Mouse (Mus musculus) adrenal gland, adult 2 months (tissue): ENCODE data around the gene Mcoln1. TPM values are rescaled to one million over a fixed set of nuclear protein-coding genes. Genes with fewer than 3 reads are reported as not detected.
A peak's percentile ranks its signal among the peaks of the same experiment; 100 is the strongest.

ENCODE experiments used
- DNase-seq: peaks from one replicate; pipeline ENCODE4 v3.0.0; 2021
- long read RNA-seq: library from polyadenylated mRNA; stranded (forward); transcript quantifications from one replicate; pipeline ENCODE4 v2.0.0, GENCODE M21; 2021
- polyA plus RNA-seq: library from polyadenylated mRNA; depleted of rRNA; stranded (reverse); fragments of >200 nt; gene quantifications from 2 replicates; pipeline ENCODE4 v1.2.3, GENCODE M21; 2012; rRNA removed
- total RNA-seq, 2 experiments: library from RNA; stranded (reverse); gene quantifications; 2 replicates each; pipeline ENCODE4 v1.2.3; 2021

The Mcoln1 gene
- total RNA-seq (10 to 100 TPM; 42.5 to 45.0 TPM), polyA plus RNA-seq (1,409 and 1,463 TPM in 2 replicates)
- long read RNA-seq, transcript Mcoln1-201 (14 exons, 2,065 nt): major isoform, 41 of 48 reads
- long read RNA-seq, partial matches to known transcripts: 3 of 48 reads
- long read RNA-seq, other reads (novel, unspliced or antisense): 4 of 48 reads

- DNase-seq: peak; percentile 98
These were observed at the start of gene Mcoln1 for GRCm38 (mm10) chr8:3500235-3501090. Mcoln1 (plus strand) TSS chr8:3500457.

- peak; percentile 56 for DNase-seq
These were observed 49.6 kb upstream of the Mcoln1 start for GRCm38 (mm10) chr8:3450670-3451069.

GRCm38 (mm10) chr8:3451992-3452391 lies 48.3 kb upstream of the Mcoln1 start:
- no peak for DNase-seq

- no peak for DNase-seq
These were observed 37.0 kb upstream of the Mcoln1 start for GRCm38 (mm10) chr8:3463248-3463647.

- DNase-seq: no peak
These were observed 35.9 kb upstream of the Mcoln1 start for GRCm38 (mm10) chr8:3464309-3464708.

GRCm38 (mm10) chr8:3467006-3467885 lies 33.0 kb upstream of the Mcoln1 start, which contains the start of gene Pex11g:
Pex11g (minus strand) TSS chr8:3467680.
- DNase-seq: peak; percentile 99

GRCm38 (mm10) chr8:3467886-3468545 lies 32.2 kb upstream of the Mcoln1 start:
- no peak for DNase-seq

- DNase-seq: no peak
These were observed 31.4 kb upstream of the Mcoln1 start for GRCm38 (mm10) chr8:3468838-3469237.

GRCm38 (mm10) chr8:3470562-3470961 lies 29.7 kb upstream of the Mcoln1 start, which contains the start of gene Tex45:
Tex45 (plus strand) TSS chr8:3470862.
- DNase-seq: no peak

- DNase-seq: no peak
These were observed 24.4 kb upstream of the Mcoln1 start for GRCm38 (mm10) chr8:3475715-3476429.

GRCm38 (mm10) chr8:3480221-3480785 lies 20.0 kb upstream of the Mcoln1 start:
- no peak for DNase-seq

- no peak for DNase-seq
These were observed 18.7 kb upstream of the Mcoln1 start for GRCm38 (mm10) chr8:3481605-3482004.

GRCm38 (mm10) chr8:3482240-3482740 lies 18.0 kb upstream of the Mcoln1 start:
- no peak for DNase-seq

GRCm38 (mm10) chr8:3483546-3483945 lies 16.7 kb upstream of the Mcoln1 start:
- DNase-seq: no peak

- no peak for DNase-seq
These were observed 15.1 kb upstream of the Mcoln1 start for GRCm38 (mm10) chr8:3485192-3485591.

- DNase-seq: peak; percentile 82
These were observed 7.1 kb upstream of the Mcoln1 start, which contains the start of gene Zfp358 for GRCm38 (mm10) chr8:3492901-3493844. Zfp358 (plus strand) TSS chr8:3493138.

GRCm38 (mm10) chr8:3493845-3494208 lies 6.4 kb upstream of the Mcoln1 start:
- no peak for DNase-seq

GRCm38 (mm10) chr8:3495578-3496427 lies 4.5 kb upstream of the Mcoln1 start:
- DNase-seq: no peak

GRCm38 (mm10) chr8:3496428-3496748 lies 3.9 kb upstream of the Mcoln1 start:
- DNase-seq: no peak
